Mouse (Mus musculus) kidney, embryonic 14.5 days (tissue): ENCODE results near the gene Prtg. TPM values are rescaled to one million over a fixed set of nuclear protein-coding genes. Genes with fewer than 3 reads are reported as not detected.

Source experiments
- ATAC-seq: fragments of 200-750 bp; cut with Nextera tagmentation; 2 replicates; pipeline ENCODE4 v1.8.0; 2017; ENCODE audit warnings: moderate number of reproducible peaks, mild to moderate bottlenecking, moderate TSS enrichment, moderate library complexity; ENCODE audit not compliant: low FRiP score, low TSS enrichment
- H3K27ac ChIP-seq: fragments of 300-500 bp; sonication (generic); 2 replicates; pipeline ENCODE4 v1.5.1; 2014; ENCODE audit warnings: low read depth, mild to moderate bottlenecking, low read length, moderate library complexity, mixed read lengths
- H3K27me3 ChIP-seq: fragments of 300-500 bp; sonication (generic); 2 replicates; pipeline ENCODE4 v1.6.1; 2014; ENCODE audit warnings: mild to moderate bottlenecking, low read length; ENCODE audit not compliant: control insufficient read depth, insufficient read depth
- H3K36me3 ChIP-seq: fragments of 300-500 bp; sonication (generic); 2 replicates; pipeline ENCODE4 v1.6.1; 2014; ENCODE audit warnings: low read length, mixed read lengths; ENCODE audit not compliant: control insufficient read depth, insufficient read depth
- H3K4me1 ChIP-seq: fragments of 300-500 bp; sonication (generic); 2 replicates; pipeline ENCODE4 v1.6.1; 2014; ENCODE audit warnings: low read length, mixed read lengths; ENCODE audit not compliant: control insufficient read depth, insufficient read depth
- H3K4me2 ChIP-seq: fragments of 300-500 bp; sonication (generic); replicated peaks from 2 replicates; pipeline ENCODE4 v1.6.1; 2014; ENCODE audit warnings: low read depth, mild to moderate bottlenecking, low read length
- H3K4me3 ChIP-seq: fragments of 300-500 bp; sonication (generic); 2 replicates; pipeline ENCODE4 v1.5.1; 2014; ENCODE audit warnings: mild to moderate bottlenecking, low read length
- H3K9ac ChIP-seq: fragments of 300-500 bp; sonication (generic); 2 replicates; pipeline ENCODE4 v1.6.1; 2014; ENCODE audit warnings: low read depth, mild to moderate bottlenecking, low read length, moderate library complexity
- H3K9me3 ChIP-seq: fragments of 300-500 bp; sonication (generic); 2 replicates; pipeline ENCODE4 v1.6.1; 2016; ENCODE audit warnings: low read length; ENCODE audit not compliant: control insufficient read depth
- WGBS: fragments of 180-500 bp; shearing (Covaris S2); extraction: QIAGEN DNeasy Blood & Tissue Kit; methylation state at CpG from one replicate; pipeline ENCODE4 v1.1.7; 2014; 5-methylcytosine and 5-hydroxymethylcytosine counted together
- polyA plus RNA-seq: library from polyadenylated mRNA; unstranded; fragments of >200 nt; fragmentation: Nextera tagmentation; extraction: Ambion mirVana; gene quantifications from 2 replicates; pipeline ENCODE4 v1.2.1, GENCODE M21; 2014

Gene Prtg
- 3.4 and 4.6 TPM in 2 replicates for polyA plus RNA-seq

GRCm38 (mm10) chr9:72806731-72807419, at the start of gene Prtg:
Gene Prtg, plus strand, starts transcription at chr9:72806874.
- peak; percentile 90 for ATAC-seq
- peak within 1 kb of the TSS; percentile 85 for H3K4me3 ChIP-seq
- H3K36me3 ChIP-seq, result no peaks in the 10 kb centered on the region
- H3K4me1 ChIP-seq, result peaks cover 10% of the 10 kb centered on the region; the same call in 1 of the 2 replicates
- H3K27ac ChIP-seq, result peak within 1 kb of the TSS; percentile 91
- H3K9ac ChIP-seq, result peak within 1 kb of the TSS; percentile 91
- H3K4me2 ChIP-seq, result peak within 1 kb of the TSS; percentile 94
- no peaks in the 10 kb centered on the region for H3K9me3 ChIP-seq
- under 1% methylated on average over 44 of the region's 57 CpGs for WGBS
- H3K27me3 ChIP-seq, result no peaks in the 10 kb centered on the region

DNA sequence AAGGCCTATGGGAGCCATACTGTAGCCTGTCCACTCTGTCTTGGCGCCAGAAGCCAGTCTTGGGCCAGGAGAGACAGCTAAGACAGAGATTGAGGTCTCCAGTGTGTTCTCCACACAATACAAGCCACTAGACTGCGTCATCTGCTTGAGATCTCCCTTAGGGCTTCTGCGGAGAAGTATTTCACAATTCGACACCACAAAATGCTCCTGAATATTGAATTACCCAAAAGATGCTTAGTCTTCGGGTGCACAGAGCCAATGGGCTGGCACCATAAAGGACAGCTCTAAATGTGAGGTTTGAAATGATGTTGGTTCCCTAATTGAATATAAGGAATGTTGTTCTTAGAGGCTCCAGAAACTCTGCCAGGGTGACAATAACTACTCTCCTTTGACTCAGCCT, 49.5 kb upstream of the Prtg start:
- Histone ChIP-seq H3K4me3 (no peak overlapping the region), H3K4me2 (no peak overlapping the region), H3K9ac (no peak overlapping the region), H3K4me1 (peaks cover 5% of the 10 kb centered on the region), H3K36me3 (no peaks in the 10 kb centered on the region), H3K9me3 (no peaks in the 10 kb centered on the region), H3K27ac (no peak overlapping the region), H3K27me3 (no peaks in the 10 kb centered on the region)
- ATAC-seq, result no peak
- 76% methylated on average over 5 of the region's 5 CpGs for WGBS

DNA sequence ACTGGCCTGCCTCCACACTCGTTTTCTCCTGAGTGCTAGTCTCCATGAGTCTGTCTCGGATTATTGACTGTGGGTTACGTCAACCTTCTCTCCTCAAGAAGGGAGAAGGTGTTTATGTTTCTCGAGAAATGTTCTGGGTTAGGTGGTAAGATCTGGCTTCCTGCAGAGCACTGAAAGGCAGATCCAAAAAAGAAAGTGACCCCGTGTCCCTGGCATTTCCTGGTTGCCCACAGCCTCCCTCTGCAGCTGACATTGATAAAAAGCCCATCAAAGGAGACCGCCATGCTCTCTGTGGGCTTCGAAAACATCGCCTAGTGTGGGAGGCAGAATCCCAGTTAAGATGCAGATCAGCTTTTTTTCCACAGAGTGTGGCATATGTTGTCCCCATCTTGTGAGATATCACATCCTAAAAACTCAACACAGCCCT, 48.0 kb upstream of the Prtg start:
- H3K27ac ChIP-seq, result no peak overlapping the region
- ATAC-seq, result peak; percentile 29; the same call in 1 of the 2 replicates
- WGBS, result 12% methylated on average over 8 of the region's 8 CpGs

GRCm38 (mm10) chr9:72763050-72763718, 43.5 kb upstream of the Prtg start:
- no peak for ATAC-seq
- 23% methylated on average over 3 of the region's 3 CpGs for WGBS

More for the DNA sequence above, 48.0 kb upstream of the Prtg start:
- Histone ChIP-seq H3K36me3 (no peaks in the 10 kb centered on the region), H3K27me3 (no peaks in the 10 kb centered on the region), H3K9ac (no peak overlapping the region), H3K4me1 (peaks cover 5% of the 10 kb centered on the region), H3K4me2 (no peak overlapping the region), H3K4me3 (no peak overlapping the region), H3K9me3 (no peaks in the 10 kb centered on the region)

DNA sequence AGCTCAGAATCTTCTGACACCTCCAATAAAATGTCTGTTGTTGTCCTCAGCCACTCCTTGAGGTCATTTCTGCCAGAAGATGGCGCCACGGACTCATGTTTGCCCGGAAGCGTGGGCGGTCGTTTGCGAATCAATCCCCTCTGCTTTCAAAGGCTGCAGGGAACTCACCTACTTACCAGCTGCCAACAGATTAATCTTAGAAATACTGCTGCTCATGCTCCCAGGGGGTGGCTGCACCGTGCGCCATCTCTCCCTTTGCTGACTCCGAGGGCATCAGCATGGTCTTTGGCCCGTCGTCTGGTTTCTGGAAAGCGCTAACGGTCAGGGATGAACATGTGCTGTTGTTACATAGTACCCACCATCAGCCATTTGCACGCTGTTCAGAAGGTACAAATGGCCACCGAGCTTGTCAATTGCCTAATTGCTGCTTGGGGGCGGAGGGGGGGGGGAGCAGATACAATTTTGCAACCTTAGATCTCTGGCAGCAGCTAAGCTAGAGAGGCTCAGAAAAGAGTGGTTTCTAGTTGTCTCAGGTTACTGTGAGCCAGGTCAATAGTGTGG, 39.8 kb upstream of the Prtg start:
- Histone ChIP-seq H3K36me3 (no peaks in the 10 kb centered on the region), H3K9ac (peak overlapping the region; percentile 47; the same call in 1 of the 2 replicates), H3K27me3 (no peaks in the 10 kb centered on the region), H3K27ac (no peak overlapping the region), H3K4me3 (peak overlapping the region; percentile 26; the same call in 1 of the 2 replicates), H3K4me2 (peak overlapping the region; percentile 58), H3K4me1 (no peaks in the 10 kb centered on the region), H3K9me3 (no peaks in the 10 kb centered on the region)
- ATAC-seq, result peak; percentile 76
- WGBS, result 1% methylated on average over 17 of the region's 17 CpGs

More at GRCm38 (mm10) chr9:72763050-72763718, 43.5 kb upstream of the Prtg start:
- Histone ChIP-seq H3K27ac (no peak overlapping the region), H3K4me2 (no peak overlapping the region), H3K36me3 (no peaks in the 10 kb centered on the region), H3K9ac (no peak overlapping the region), H3K9me3 (no peaks in the 10 kb centered on the region), H3K4me3 (no peak overlapping the region), H3K27me3 (no peaks in the 10 kb centered on the region), H3K4me1 (peaks cover 5% of the 10 kb centered on the region)

- WGBS, result 79% methylated on average over 4 of the region's 4 CpGs
These were observed 31.7 kb upstream of the Prtg start for GRCm38 (mm10) chr9:72775022-72775421.

GRCm38 (mm10) chr9:72779004-72779403, 27.7 kb upstream of the Prtg start:
- no peak overlapping the region for H3K4me3 ChIP-seq
- no peak overlapping the region for H3K27ac ChIP-seq
- H3K9me3 ChIP-seq, result no peaks in the 10 kb centered on the region
- no peak for ATAC-seq
- H3K4me1 ChIP-seq, result peaks cover 20% of the 10 kb centered on the region
- no peaks in the 10 kb centered on the region for H3K36me3 ChIP-seq
- no peak overlapping the region for H3K9ac ChIP-seq
- 52% methylated on average over 11 of the region's 11 CpGs for WGBS
- no peaks in the 10 kb centered on the region for H3K27me3 ChIP-seq
- H3K4me2 ChIP-seq, result no peak overlapping the region

More at GRCm38 (mm10) chr9:72775022-72775421, 31.7 kb upstream of the Prtg start:
- no peak for ATAC-seq
- no peaks in the 10 kb centered on the region for H3K27me3 ChIP-seq
- no peak overlapping the region for H3K9ac ChIP-seq
- H3K27ac ChIP-seq, result no peak overlapping the region
- no peak overlapping the region for H3K4me2 ChIP-seq
- no peaks in the 10 kb centered on the region for H3K36me3 ChIP-seq
- H3K4me3 ChIP-seq, result no peak overlapping the region
- no peaks in the 10 kb centered on the region; the same call in 1 of the 2 replicates for H3K4me1 ChIP-seq
- H3K9me3 ChIP-seq, result no peaks in the 10 kb centered on the region

- 14% methylated on average over 4 of the region's 4 CpGs for WGBS
- peaks cover 20% of the 10 kb centered on the region for H3K4me1 ChIP-seq
- no peaks in the 10 kb centered on the region for H3K36me3 ChIP-seq
- no peak overlapping the region for H3K27ac ChIP-seq
- H3K9ac ChIP-seq, result no peak overlapping the region
- no peak overlapping the region for H3K4me3 ChIP-seq
- no peaks in the 10 kb centered on the region for H3K27me3 ChIP-seq
- no peak overlapping the region for H3K4me2 ChIP-seq
- H3K9me3 ChIP-seq, result no peaks in the 10 kb centered on the region
- no peak for ATAC-seq
These were observed 26.9 kb upstream of the Prtg start for GRCm38 (mm10) chr9:72779733-72780132.
